In genomic region chr10:93812774-93813415, GRCm38 (mm10) we compare ENCODE assay signal across 9 mouse cellular contexts. TPM values are rescaled to one million over a fixed set of nuclear protein-coding genes. Genes with fewer than 3 reads are reported as not detected.
A peak's percentile ranks its signal among the peaks of the same experiment; 100 is the strongest.
DNase-seq lines count a peak whose midpoint lies in the region; ATAC-seq and TF ChIP-seq lines count a peak whose summit lies in the region.
"Had no signal": no experiment of that assay in that cellular context is flagged by ENCODE, and none has a peak within 500 bp of the region (broad histone marks: within the 10 kb centered on the region; RNA-seq: fewer than 3 reads in every experiment).

No protein-coding gene starts in this region.

- peak overlapping the region; percentile 38; the same call in 1 of the 2 replicates for H3K4me2 ChIP-seq in forebrain, embryonic 16.5 days (ENCODE audit: low read length)
- H3K4me2 ChIP-seq in hindbrain, embryonic 13.5 days = peak overlapping the region; percentile 32; the same call in 1 of the 2 replicates

- peak overlapping the region; percentile 47 for H3K9ac ChIP-seq in MEL (ENCODE audit: control insufficient read depth, low read depth, low read length, poor library complexity, severe bottlenecking)
- no peak overlapping the region for H3K9ac ChIP-seq in forebrain, embryonic 16.5 days (replicated peaks; ENCODE audit: low read depth, low read length)
- no peak overlapping the region for H3K9ac ChIP-seq in hindbrain, embryonic 13.5 days

- no peaks in the 10 kb centered on the region for H3K79me2 ChIP-seq in MEL (ENCODE audit: control insufficient read depth, insufficient read depth, low read length, poor library complexity)

- TF ChIP-seq RAD21 in MEL (IDR thresholded peaks at IDR 0.05; ENCODE audit: low read depth, low read length) = peak; percentile 80

- no peaks in the 10 kb centered on the region; a peak in 3 of 4 replicates for H3K27me3 ChIP-seq in MEL (ENCODE audit: control insufficient read depth in 1 of 2, insufficient read depth in 2 of 2, low read length in 2 of 2)
- H3K27me3 ChIP-seq in forebrain, embryonic 16.5 days (replicated peaks; ENCODE audit: control insufficient read depth, insufficient read depth, low read length) = no peaks in the 10 kb centered on the region; the same call in 1 of the 2 replicates
- peaks cover 9% of the 10 kb centered on the region; the same call in 1 of the 2 replicates for H3K27me3 ChIP-seq in hindbrain, embryonic 13.5 days

- no peak for TF ChIP-seq POLR2A in MEL (IDR thresholded peaks at IDR 0.05; ENCODE audit: control insufficient read depth in 1 of 2, insufficient read depth in 1 of 2, low read depth in 1 of 2, low read length in 2 of 2, poor library complexity in 1 of 2)

- H3K4me1 ChIP-seq in MEL (ENCODE audit: control insufficient read depth in 1 of 2, insufficient read depth in 2 of 2, low read length in 2 of 2) = no peaks in the 10 kb centered on the region; a peak in 1 of 4 replicates
- peaks cover 2% of the 10 kb centered on the region; the same call in 1 of the 2 replicates for H3K4me1 ChIP-seq in forebrain, embryonic 16.5 days (replicated peaks; ENCODE audit: control insufficient read depth, insufficient read depth, low read length)
- no peaks in the 10 kb centered on the region for H3K4me1 ChIP-seq in hindbrain, embryonic 13.5 days (replicated peaks)

- peak; percentile 79 to 85 (median 85) for TF ChIP-seq CTCF in MEL (IDR thresholded peaks at IDR 0.05 in 2 of 3, conservative IDR thresholded peaks at IDR 0.05 in 1 of 3; ENCODE audit: control insufficient read depth in 1 of 3, insufficient read depth in 1 of 3, low read depth in 2 of 3, low read length in 3 of 3, poor library complexity in 1 of 3, severe bottlenecking in 1 of 3)

- no peak overlapping the region for H3K27ac ChIP-seq in MEL (ENCODE audit: control insufficient read depth, low read depth, low read length)
- no peak overlapping the region for H3K27ac ChIP-seq in forebrain, embryonic 16.5 days (ENCODE audit: low read length)
- H3K27ac ChIP-seq in hindbrain, embryonic 13.5 days = no peak overlapping the region
- H3K27ac ChIP-seq: macrophage had no signal

- no peaks in the 10 kb centered on the region for H3K9me3 ChIP-seq in MEL (replicated peaks; ENCODE audit: insufficient read depth, low read length)
- no peaks in the 10 kb centered on the region for H3K9me3 ChIP-seq in forebrain, embryonic 16.5 days (ENCODE audit: control insufficient read depth, low read length)
- H3K9me3 ChIP-seq in hindbrain, embryonic 13.5 days = no peaks in the 10 kb centered on the region

- peak overlapping the region; percentile 50 to 53; a peak in 3 of 4 replicates for H3K4me3 ChIP-seq in MEL (ENCODE audit: control insufficient read depth in 1 of 2, insufficient read depth in 1 of 2, low read depth in 2 of 2, low read length in 2 of 2)
- H3K4me3 ChIP-seq in forebrain, embryonic 16.5 days (replicated peaks; ENCODE audit: low read length) = no peak overlapping the region
- H3K4me3 ChIP-seq in hindbrain, embryonic 13.5 days = no peak overlapping the region

- 13% methylated on average over 10 of the region's 10 CpGs for WGBS in forebrain, embryonic 16.5 days
- 17% methylated on average over 10 of the region's 10 CpGs for WGBS in hindbrain, embryonic 13.5 days

- DNase-seq in MEL (ENCODE audit: low read depth, low spot score) = peak; percentile 59
- peak; percentile 71 for DNase-seq in cerebellum, adult 11-12 months
- DNase-seq in layer of hippocampus, postnatal 25 days (ENCODE audit: extremely low spot score in 1 of 2, low spot score in 1 of 2) = peak; percentile 73 to 95
- peak; percentile 85 for DNase-seq in lung, postnatal 14 days
- peak; percentile 48 for DNase-seq in retina, postnatal 7 days (ENCODE audit: low read depth, low spot score)
- DNase-seq in yolk sac, embryonic 10.5 days (ENCODE audit: low spot score) = peak; percentile 46

- ATAC-seq in forebrain, embryonic 16.5 days = peak; percentile 65
- ATAC-seq in hindbrain, embryonic 13.5 days (ENCODE audit: low FRiP score) = no peak

- TF ChIP-seq EP300 in MEL (IDR thresholded peaks at IDR 0.05; ENCODE audit: low read depth in 1 of 2, low read length in 2 of 2) = no peak

- H3K36me3 ChIP-seq in MEL (ENCODE audit: control insufficient read depth in 1 of 2, insufficient read depth in 2 of 2, low read length in 2 of 2) = peaks cover 0 to 3% of the 10 kb centered on the region in 2 experiments; a peak in 1 of 4 replicates
- H3K36me3 ChIP-seq in forebrain, embryonic 16.5 days (ENCODE audit: control insufficient read depth, insufficient read depth) = no peaks in the 10 kb centered on the region
- H3K36me3 ChIP-seq in hindbrain, embryonic 13.5 days = no peaks in the 10 kb centered on the region

TF ChIP-seq in MEL, 35 proteins besides CTCF, POLR2A, EP300 and RAD21:
- TF ChIP-seq USF1 (IDR thresholded peaks at IDR 0.05; ENCODE audit: low read depth, low read length) (no peak), HCFC1 (IDR thresholded peaks at IDR 0.05; ENCODE audit: low read depth, low read length) (no peak), ZC3H11A (IDR thresholded peaks at IDR 0.05; ENCODE audit: low read depth, low read length) (peak; percentile 70), SMC3 (IDR thresholded peaks at IDR 0.05; ENCODE audit: low read depth, low read length) (peak; percentile 73), MAX (IDR thresholded peaks at IDR 0.05; ENCODE audit: low read length) (no peak), KAT2A (conservative IDR thresholded peaks at IDR 0.05; ENCODE audit: low read depth, low read length) (no peak), MYB (IDR thresholded peaks at IDR 0.05; ENCODE audit: low read depth, low read length) (peak; percentile 82), ZNF384 (IDR thresholded peaks at IDR 0.05; ENCODE audit: low read depth, low read length) (0 out of 2 replicates have a peak, but pooled peaks have one; percentile 9), ZMIZ1 (IDR thresholded peaks at IDR 0.05; ENCODE audit: low read depth, low read length) (no peak)

RNA-seq across cellular contexts. Expression of gene Usp44, which starts 18.5 kb away (rescaled TPM):
- total RNA-seq in MEL (2012; rRNA removed) = 0.07 and 0.12 TPM in 2 replicates
- polyA plus RNA-seq in MEL (2012; ENCODE audit: insufficient read depth in 1 of 2, insufficient read length in 2 of 2, low read depth in 1 of 2, low replicate concordance in 2 of 2, missing spikeins in 1 of 2) = 1 to 10 TPM in 1 of 2 experiments, not detected in 1; 1.4 TPM
- polyA plus RNA-seq in forebrain, embryonic 16.5 days (2015; fragmentation: Nextera tagmentation; extraction: Ambion mirVana) = 0.57 and 0.82 TPM in 2 replicates
- polyA plus RNA-seq in hindbrain, embryonic 13.5 days (2015; fragmentation: Nextera tagmentation; extraction: Ambion mirVana) = 0.68 and 0.91 TPM in 2 replicates
- total RNA-seq in layer of hippocampus, postnatal 25 days (2021) = not detected
- polyA plus RNA-seq: macrophage had no signal

Comparison
In these comparisons a context has a peak if more than half of its experiments do, and no peak if none do; other contexts are left out.
1. H3K4me3 ChIP-seq: peak in MEL (2 of 2); none in forebrain, embryonic 16.5 days (single experiment) and hindbrain, embryonic 13.5 days (single experiment).
2. Peak in every context shown above with its lines, with median percentiles within 50 percentile points of each other: DNase-seq.